Mouse (Mus musculus) CH12.LX (cell line): ENCODE measurements around the gene Lgals2. TPM values are rescaled to one million over a fixed set of nuclear protein-coding genes. Genes with fewer than 3 reads are reported as not detected.
A peak's percentile ranks its signal among the peaks of the same experiment; 100 is the strongest.

Experiments
- DNase-seq: peaks from one replicate; pipeline ENCODE4 v3.0.0-alpha.2; 2013; ENCODE audit errors: extremely low read depth
- H3K27ac ChIP-seq: 2 replicates; pipeline ENCODE4 v1.5.1; 2012; ENCODE audit warnings: low read depth, mild to moderate bottlenecking, control low read depth, moderate library complexity; ENCODE audit not compliant: insufficient read depth
- H3K27me3 ChIP-seq: replicated peaks from 2 replicates; pipeline ENCODE3; 2012; ENCODE audit warnings: inconsistent platforms
- H3K36me3 ChIP-seq, 2 experiments: replicated peaks in 1 of 2; 2 replicates each; pipeline versions ENCODE3 to v1.6.1; 2012; ENCODE audit warnings: inconsistent platforms in 1 of 2, low read length in 1 of 2, mild to moderate bottlenecking in 1 of 2, mixed read lengths in 1 of 2, moderate library complexity in 1 of 2; ENCODE audit not compliant: control insufficient read depth in 1 of 2, insufficient read depth in 1 of 2
- H3K4me1 ChIP-seq, 2 experiments: 2 replicates each; pipeline ENCODE4 v1.6.1; 2012; ENCODE audit warnings: inconsistent platforms in 1 of 2, moderate library complexity in 1 of 2; ENCODE audit not compliant: insufficient read depth in 2 of 2, control insufficient read depth in 1 of 2
- H3K4me2 ChIP-seq: 2 replicates; pipeline ENCODE4 v1.6.1; 2012; ENCODE audit warnings: low read depth, mild to moderate bottlenecking, control low read depth; ENCODE audit not compliant: poor library complexity, insufficient read depth, severe bottlenecking
- H3K4me3 ChIP-seq, 3 experiments: fragments of 150-350 bp in 1 of 3; sonication (generic) in 1 of 3; replicated peaks in 1 of 3; 2 replicates each; pipeline versions ENCODE3 to v1.5.1; 2011 to 2012; ENCODE audit warnings: low read depth in 2 of 3, low read length in 2 of 3, mild to moderate bottlenecking in 2 of 3, moderate library complexity in 2 of 3, control low read depth in 1 of 3, improper control_type of control experiment in 1 of 3, inconsistent platforms in 1 of 3, mixed read lengths in 1 of 3; ENCODE audit not compliant: poor library complexity in 1 of 3
- H3K79me2 ChIP-seq: replicated peaks from 2 replicates; pipeline ENCODE4 v1.6.1; 2012; ENCODE audit warnings: mild to moderate bottlenecking, moderate library complexity; ENCODE audit not compliant: control insufficient read depth, poor library complexity, insufficient read depth, severe bottlenecking; ENCODE audit errors: extremely low read depth
- H3K9ac ChIP-seq: 2 replicates; pipeline ENCODE4 v1.6.1; 2012; ENCODE audit warnings: low read depth, mild to moderate bottlenecking, control low read depth, moderate library complexity; ENCODE audit not compliant: insufficient read depth
- H3K9me3 ChIP-seq: replicated peaks from 2 replicates; pipeline ENCODE3; 2012; ENCODE audit warnings: low read length, inconsistent platforms, mixed read lengths
- BHLHE40 ChIP-seq: IDR thresholded peaks from 2 replicates; pipeline ENCODE4 v1.6.1; 2011; ENCODE audit warnings: mild to moderate bottlenecking, low read depth, low read length, improper control_type of control experiment
- CHD1 ChIP-seq: IDR thresholded peaks from 2 replicates; pipeline ENCODE4 v1.6.1; 2012; ENCODE audit warnings: low read depth, low read length, improper control_type of control experiment, inconsistent platforms
- CHD2 ChIP-seq: IDR thresholded peaks from 2 replicates; pipeline ENCODE4 v1.6.1; 2011; ENCODE audit warnings: low read length, improper control_type of control experiment
- CTCF ChIP-seq, 2 experiments: IDR thresholded peaks in 1 of 2; conservative IDR thresholded peaks in 1 of 2; 2 replicates each; pipeline ENCODE4 v1.5.1; 2011 to 2012; ENCODE audit warnings: low read depth in 2 of 2, low read length in 2 of 2, improper control_type of control experiment in 1 of 2, inconsistent platforms in 1 of 2, mild to moderate bottlenecking in 1 of 2, moderate library complexity in 1 of 2
- E2F4 ChIP-seq: IDR thresholded peaks from 2 replicates; pipeline ENCODE4 v1.6.1; 2011; ENCODE audit warnings: low read depth, low read length, improper control_type of control experiment; ENCODE audit not compliant: insufficient replicate concordance
- ELF1 ChIP-seq: IDR thresholded peaks from 2 replicates; pipeline ENCODE4 v1.6.1; 2014; ENCODE audit warnings: low read depth, mild to moderate bottlenecking, inconsistent platforms, low read length, improper control_type of control experiment
- EP300 ChIP-seq: IDR thresholded peaks from 2 replicates; pipeline ENCODE4 v1.6.1; 2011; ENCODE audit warnings: low read length, improper control_type of control experiment
- ETS1 ChIP-seq: conservative IDR thresholded peaks from 2 replicates; pipeline ENCODE4 v1.6.1; 2012; ENCODE audit warnings: low read depth, mild to moderate bottlenecking, inconsistent platforms, low read length, improper control_type of control experiment, moderate library complexity
- GABPA ChIP-seq: IDR thresholded peaks from 2 replicates; pipeline ENCODE4 v1.6.1; 2012; ENCODE audit warnings: low read depth, low read length, improper control_type of control experiment, inconsistent platforms; ENCODE audit not compliant: insufficient replicate concordance
- HCFC1 ChIP-seq: IDR thresholded peaks from 2 replicates; pipeline ENCODE4 v1.6.1; 2012; ENCODE audit warnings: low read depth, mild to moderate bottlenecking, inconsistent platforms, low read length, improper control_type of control experiment
- IRF4 ChIP-seq: IDR thresholded peaks from 2 replicates; pipeline ENCODE4 v1.6.1; 2014; ENCODE audit warnings: low read depth, mild to moderate bottlenecking, inconsistent platforms, low read length, improper control_type of control experiment
- JUN ChIP-seq: IDR thresholded peaks from 2 replicates; pipeline ENCODE4 v1.6.1; 2011; ENCODE audit warnings: low read depth, mild to moderate bottlenecking, low read length, improper control_type of control experiment, moderate library complexity; ENCODE audit not compliant: insufficient read depth
- JUND ChIP-seq: conservative IDR thresholded peaks from 2 replicates; pipeline ENCODE4 v1.6.1; 2011; ENCODE audit warnings: low read depth, low read length, improper control_type of control experiment
- KAT2A ChIP-seq: IDR thresholded peaks from 2 replicates; pipeline ENCODE4 v1.6.1; 2012; ENCODE audit warnings: low read length, improper control_type of control experiment, inconsistent platforms; ENCODE audit not compliant: insufficient replicate concordance
- MAFK ChIP-seq: IDR thresholded peaks from 2 replicates; pipeline ENCODE4 v1.6.1; 2011; ENCODE audit warnings: low read length, improper control_type of control experiment; ENCODE audit not compliant: insufficient replicate concordance
- MAX ChIP-seq: IDR thresholded peaks from 2 replicates; pipeline ENCODE4 v1.6.1; 2011; ENCODE audit warnings: low read length, improper control_type of control experiment
- MAZ ChIP-seq: IDR thresholded peaks from 2 replicates; pipeline ENCODE4 v1.6.1; 2012; ENCODE audit warnings: low read depth, mild to moderate bottlenecking, inconsistent platforms, low read length, improper control_type of control experiment, moderate library complexity
- MEF2A ChIP-seq: IDR thresholded peaks from 2 replicates; pipeline ENCODE4 v1.6.1; 2014; ENCODE audit warnings: low read depth, mild to moderate bottlenecking, inconsistent platforms, low read length, improper control_type of control experiment, borderline replicate concordance
- MXI1 ChIP-seq: IDR thresholded peaks from 2 replicates; pipeline ENCODE4 v1.6.1; 2011; ENCODE audit warnings: mild to moderate bottlenecking, low read depth, low read length, improper control_type of control experiment
- MYC ChIP-seq: IDR thresholded peaks from 2 replicates; pipeline ENCODE4 v1.6.1; 2011; ENCODE audit warnings: low read depth, mild to moderate bottlenecking, improper control_type of control experiment, low read length
- NELFE ChIP-seq: IDR thresholded peaks from 2 replicates; pipeline ENCODE4 v1.6.1; 2011; ENCODE audit warnings: low read depth, low read length, improper control_type of control experiment
- NRF1 ChIP-seq: IDR thresholded peaks from 2 replicates; pipeline ENCODE4 v1.6.1; 2014; ENCODE audit warnings: low read depth, mild to moderate bottlenecking, inconsistent platforms, low read length, improper control_type of control experiment, moderate library complexity
- PAX5 ChIP-seq: IDR thresholded peaks from 2 replicates; pipeline ENCODE4 v1.6.1; 2012; ENCODE audit warnings: low read length, inconsistent platforms, mixed read lengths
- POLR2A ChIP-seq: IDR thresholded peaks from 2 replicates; pipeline ENCODE4 v1.6.1; 2011; ENCODE audit warnings: low read depth, mild to moderate bottlenecking, improper control_type of control experiment, low read length
- POLR2AphosphoS2 ChIP-seq: IDR thresholded peaks from 2 replicates; pipeline ENCODE4 v1.6.1; 2011; ENCODE audit warnings: low read depth, low read length, improper control_type of control experiment
- RAD21 ChIP-seq: IDR thresholded peaks from 2 replicates; pipeline ENCODE4 v1.6.1; 2011; ENCODE audit warnings: low read depth, mild to moderate bottlenecking, low read length, improper control_type of control experiment, moderate library complexity
- RCOR1 ChIP-seq: conservative IDR thresholded peaks from 2 replicates; pipeline ENCODE4 v1.6.1; 2012; ENCODE audit warnings: low read depth, mild to moderate bottlenecking, inconsistent platforms, low read length, improper control_type of control experiment
- SIN3A ChIP-seq: IDR thresholded peaks from 2 replicates; pipeline ENCODE4 v1.6.1; 2012; ENCODE audit warnings: low read length, improper control_type of control experiment, inconsistent platforms
- SMC3 ChIP-seq: IDR thresholded peaks from 2 replicates; pipeline ENCODE4 v1.6.1; 2011; ENCODE audit warnings: low read depth, low read length, improper control_type of control experiment
- TBP ChIP-seq: conservative IDR thresholded peaks from 2 replicates; pipeline ENCODE4 v1.6.1; 2011; ENCODE audit warnings: low read depth, low read length, improper control_type of control experiment
- TCF12 ChIP-seq: IDR thresholded peaks from 2 replicates; pipeline ENCODE4 v1.6.1; 2014; ENCODE audit warnings: low read depth, mild to moderate bottlenecking, inconsistent platforms, low read length, improper control_type of control experiment
- UBTF ChIP-seq: IDR thresholded peaks from 2 replicates; pipeline ENCODE4 v1.6.1; 2012; ENCODE audit warnings: low read depth, mild to moderate bottlenecking, inconsistent platforms, low read length, improper control_type of control experiment, moderate library complexity
- USF1 ChIP-seq: IDR thresholded peaks from 2 replicates; pipeline ENCODE4 v1.6.1; 2014; ENCODE audit warnings: low read depth, mild to moderate bottlenecking, inconsistent platforms, low read length, improper control_type of control experiment
- USF2 ChIP-seq: conservative IDR thresholded peaks from 2 replicates; pipeline ENCODE4 v1.6.1; 2011; ENCODE audit warnings: low read depth, low read length, improper control_type of control experiment
- ZC3H11A ChIP-seq: IDR thresholded peaks from 2 replicates; pipeline ENCODE4 v1.6.1; 2012; ENCODE audit warnings: low read depth, mild to moderate bottlenecking, inconsistent platforms, low read length, improper control_type of control experiment
- ZKSCAN1 ChIP-seq: IDR thresholded peaks from 2 replicates; pipeline ENCODE4 v1.6.1; 2012; ENCODE audit warnings: low read depth, inconsistent platforms, low read length, improper control_type of control experiment, borderline replicate concordance
- ZMIZ1 ChIP-seq: IDR thresholded peaks from 2 replicates; pipeline ENCODE4 v1.6.1; 2012; ENCODE audit warnings: low read depth, mild to moderate bottlenecking, inconsistent platforms, low read length, improper control_type of control experiment
- ZNF384 ChIP-seq: IDR thresholded peaks from 2 replicates; pipeline ENCODE4 v1.6.1; 2012; ENCODE audit warnings: low read depth, low read length, improper control_type of control experiment, inconsistent platforms
- dilution Hi-C: fragments of 300-500 bp; cut with MboI; formaldehyde crosslinking; loops from 2 replicates; pipeline ENCODE4 v1.14.3; 2020; ENCODE audit warnings: low sequenced_read_pairs; ENCODE audit not compliant: extremely low pct_unique_long_range_greater_than_20kb, extremely low pct_ligation_motif_present
- in situ Hi-C: fragments of 300-500 bp; cut with MboI; formaldehyde crosslinking; loops from 3 replicates; pipeline ENCODE4 v1.14.3; 2019; ENCODE audit warnings: low sequenced_read_pairs, low pct_ligation_motif_present, low pct_unique_long_range_greater_than_20kb, mixed read lengths
- polyA plus RNA-seq: library from polyadenylated mRNA; unstranded; fragments of >175 nt; gene quantifications from 2 replicates; pipeline ENCODE4 v1.2.1, GENCODE M21; 2012; ENCODE audit warnings: low read depth; ENCODE audit not compliant: insufficient read length
- total RNA-seq, 2 experiments: library from RNA; depleted of rRNA; stranded (reverse); fragments of 300-350 nt in 1 of 2; fragments of >200 nt in 1 of 2; gene quantifications; 2 replicates each; pipeline ENCODE4 v1.2.3; 2012 to 2014

Gene Lgals2
- total and polyA plus RNA-seq, 3 experiments, result not detected

DNA sequence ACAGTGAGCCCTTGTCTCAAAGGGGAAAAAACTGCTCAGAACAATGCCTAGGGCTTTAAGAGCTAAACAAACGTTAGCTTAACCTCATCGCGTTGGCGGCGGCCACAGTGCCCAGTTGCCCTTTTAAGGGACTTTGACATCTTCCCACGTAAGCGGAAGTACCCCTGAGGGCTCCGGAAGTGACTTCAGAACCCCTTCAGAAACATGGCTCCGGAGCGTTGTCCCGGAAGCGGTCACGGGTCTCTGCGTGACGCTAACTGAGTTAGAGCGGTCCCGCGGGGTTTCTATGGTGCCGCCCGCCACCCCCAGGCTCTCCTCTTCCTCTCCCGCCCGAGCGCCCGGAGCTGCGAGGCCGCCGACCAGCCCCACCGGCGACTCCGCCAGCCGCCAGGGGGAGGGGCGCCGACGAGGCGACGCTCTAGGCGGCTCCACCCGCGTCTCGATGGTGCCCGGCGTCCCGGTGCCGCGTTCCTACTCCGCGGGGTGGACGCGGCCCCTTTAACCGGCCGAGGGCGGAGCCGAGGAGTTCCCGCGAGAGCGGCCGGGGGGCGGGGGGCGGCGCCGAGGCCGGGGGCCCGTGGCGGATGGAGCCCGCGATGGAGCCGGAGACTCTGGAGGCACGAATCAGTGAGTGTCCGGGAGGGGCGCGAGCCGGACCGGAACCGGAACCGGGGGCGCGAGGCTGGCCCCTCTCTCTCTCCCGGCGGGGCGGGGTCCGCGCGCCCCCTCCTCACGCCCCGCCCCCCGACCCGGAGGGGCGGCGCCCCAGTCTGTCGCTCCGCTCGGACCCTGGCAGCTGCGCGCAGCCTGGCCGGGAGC lies 21.9 kb upstream of the Lgals2 start, which contains the start of gene Gga1:
TSS of gene Gga1 (plus strand) at position 200 of the 819 bp plus-strand sequence.
- peak; percentile 97 for DNase-seq
- TF ChIP-seq SMC3, result no peak
- no peak; the same call in 1 of the 2 replicates for TF ChIP-seq BHLHE40
- TF ChIP-seq ZNF384, result no peak
- no peak for TF ChIP-seq E2F4
- peak; percentile 98 for TF ChIP-seq GABPA
- TF ChIP-seq EP300, result no peak
- TF ChIP-seq NELFE, result peak; percentile 81
- TF ChIP-seq ELF1, result peak; percentile 92
- peak; percentile 84 for TF ChIP-seq TBP
- TF ChIP-seq MAX, result no peak
- TF ChIP-seq MAZ, result peak; percentile 69
- TF ChIP-seq POLR2A, result peak; percentile 69
- TF ChIP-seq MAFK, result no peak
- TF ChIP-seq RAD21, result no peak
- peak; percentile 90 for TF ChIP-seq SIN3A
- peak; percentile 51 for TF ChIP-seq ZMIZ1
- TF ChIP-seq USF1, result no peak
- peak in 1 of 2 experiments; percentile 20; a peak in 2 of 4 replicates for TF ChIP-seq CTCF (conservative IDR thresholded peaks at IDR 0.05 in 1 of 2, IDR thresholded peaks at IDR 0.05 in 1 of 2; ENCODE audit: low read depth in 2 of 2, low read length in 2 of 2)
- TF ChIP-seq MXI1, result no peak; the same call in 1 of the 2 replicates
- no peak for TF ChIP-seq POLR2AphosphoS2
- peak; percentile 86 for TF ChIP-seq HCFC1
- TF ChIP-seq ZKSCAN1, result no peak
- peak; percentile 37; the same call in 1 of the 2 replicates for TF ChIP-seq NRF1
- no peak for TF ChIP-seq CHD1
- TF ChIP-seq MEF2A, result peak; percentile 43; the same call in 1 of the 2 replicates
- peak; percentile 44 for TF ChIP-seq TCF12
- peak; percentile 99 for TF ChIP-seq CHD2
- no peak for TF ChIP-seq UBTF
- TF ChIP-seq JUND, result no peak
- no peak for TF ChIP-seq USF2
- peak; percentile 62 for TF ChIP-seq ETS1
- no peak for TF ChIP-seq RCOR1
- TF ChIP-seq JUN, result no peak
- TF ChIP-seq IRF4, result peak; percentile 38; the same call in 1 of the 2 replicates
- TF ChIP-seq MYC, result 0 out of 2 replicates have a peak, but pooled peaks have one; percentile 41
- TF ChIP-seq ZC3H11A, result no peak
- no peak for TF ChIP-seq PAX5
- peak; percentile 78; the same call in 1 of the 2 replicates for TF ChIP-seq KAT2A
- peaks cover 0 to 28% of the 10 kb centered on the region in 2 experiments; a peak in 2 of 4 replicates for H3K4me1 ChIP-seq
- in situ Hi-C loops, result no loop called here
- H3K36me3 ChIP-seq, result peaks cover 18 to 32% of the 10 kb centered on the region in 2 experiments
- peaks cover 29% of the 10 kb centered on the region for H3K27me3 ChIP-seq
- peak within 1 kb of the TSS; percentile 49 to 75 (median 68) for H3K4me3 ChIP-seq
- no peaks in the 10 kb centered on the region for H3K9me3 ChIP-seq
- peak within 1 kb of the TSS; percentile 90 for H3K9ac ChIP-seq
- peak within 1 kb of the TSS; percentile 80 for H3K4me2 ChIP-seq
- peak within 1 kb of the TSS; percentile 78 for H3K27ac ChIP-seq
- 0 out of 2 replicates have a peak, but pooled peaks cover 4% of the 10 kb centered on the region for H3K79me2 ChIP-seq
- dilution Hi-C loops, result no loop called here
